Mouse (Mus musculus): ENCODE data around the gene Hdlbp.
"Not testable (repeated sequence)": the region's sequence is repeated elsewhere in the genome, so short reads cannot be mapped to it uniquely, and the experiment has no call there.

The Hdlbp gene

DNA sequence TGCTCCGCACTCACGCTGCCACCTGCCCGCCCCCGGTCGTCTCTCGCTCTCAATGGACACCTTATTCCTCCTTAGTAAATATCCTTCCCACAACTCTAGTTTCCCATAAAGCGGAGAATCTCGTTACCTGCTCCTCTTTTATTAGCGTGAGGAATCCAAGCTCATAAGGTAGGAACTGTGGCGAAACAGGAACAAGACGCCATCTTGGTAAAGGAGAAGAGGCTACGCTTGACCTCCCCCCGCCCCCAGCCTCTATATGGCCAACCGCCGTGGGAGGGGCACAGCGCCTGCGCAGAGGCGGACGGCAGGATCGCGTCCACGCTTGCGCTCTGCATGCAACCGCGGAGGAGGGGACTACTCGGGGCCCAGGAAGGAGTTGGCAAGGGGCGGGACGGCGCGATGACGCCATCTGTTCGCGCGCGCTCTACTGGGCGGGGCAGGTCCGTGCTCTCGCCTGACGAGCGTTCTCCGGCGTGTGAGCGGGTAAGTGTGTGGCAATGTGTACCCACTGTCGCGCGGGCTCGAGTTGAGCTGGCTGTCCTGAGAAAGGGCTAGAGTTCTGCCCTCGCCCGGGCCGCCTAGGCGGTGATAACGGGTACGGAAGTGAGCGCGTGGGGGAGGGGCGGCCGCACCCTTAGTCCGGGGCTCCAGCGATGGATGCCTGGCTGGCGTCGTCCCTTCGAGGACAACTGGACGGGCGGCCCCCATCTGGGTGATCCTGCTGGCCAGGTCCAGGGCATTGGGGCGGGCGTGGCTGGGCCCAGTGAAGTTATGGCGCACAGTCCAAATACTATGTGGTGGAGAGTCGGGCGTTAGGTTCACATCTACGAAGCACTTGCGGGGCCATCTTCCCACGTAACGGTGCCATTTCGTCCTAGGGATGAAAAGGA, at the start of gene Hdlbp:
Gene Hdlbp, minus strand, starts transcription at position 230 of the 890 bp plus-strand sequence.
- DNase-seq (ENCODE audit: low read depth, low spot score): peak; percentile 98

DNA sequence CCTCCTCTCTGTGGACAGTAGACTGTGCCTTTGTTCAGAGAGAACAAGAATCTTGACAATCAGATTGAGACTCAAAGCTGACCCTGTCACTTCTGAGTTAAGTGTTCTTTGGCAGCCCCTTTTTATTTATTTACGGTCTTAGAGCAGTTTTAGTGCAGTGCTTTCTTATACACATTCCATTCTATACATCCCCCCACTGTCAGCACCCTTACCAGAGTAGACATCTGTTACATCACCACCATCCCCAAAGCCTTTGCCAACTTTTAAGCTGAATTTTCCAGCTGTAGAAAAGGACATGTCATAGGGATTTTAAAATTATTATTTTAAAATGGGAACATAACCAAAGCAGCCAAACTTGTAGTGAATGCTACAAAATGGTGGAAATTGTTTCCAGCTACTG, 43.7 kb upstream of the Hdlbp start:
- DNase-seq (ENCODE audit: low read depth, low spot score): no peak

DNA sequence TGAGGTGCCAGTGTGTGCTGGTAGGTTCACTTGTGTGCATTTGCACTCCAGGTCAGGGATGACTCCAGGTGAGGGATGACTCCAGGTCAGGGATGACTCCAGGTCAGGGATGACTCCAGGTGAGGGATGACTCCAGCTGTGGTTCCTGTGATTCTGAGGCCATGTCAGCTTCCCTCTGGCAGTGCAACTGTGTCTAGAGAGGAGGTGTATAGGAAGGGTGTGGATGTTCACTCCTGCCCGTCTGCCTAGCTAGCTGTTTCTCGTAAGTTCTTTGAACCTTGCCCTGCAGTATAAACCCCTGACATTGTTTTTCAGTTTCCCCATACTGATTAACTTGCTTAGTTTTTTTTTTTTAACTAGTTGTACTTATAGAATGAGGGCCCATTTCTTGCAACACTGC, 42.9 kb upstream of the Hdlbp start:
- no peak for DNase-seq (ENCODE audit: low read depth, low spot score)

DNA sequence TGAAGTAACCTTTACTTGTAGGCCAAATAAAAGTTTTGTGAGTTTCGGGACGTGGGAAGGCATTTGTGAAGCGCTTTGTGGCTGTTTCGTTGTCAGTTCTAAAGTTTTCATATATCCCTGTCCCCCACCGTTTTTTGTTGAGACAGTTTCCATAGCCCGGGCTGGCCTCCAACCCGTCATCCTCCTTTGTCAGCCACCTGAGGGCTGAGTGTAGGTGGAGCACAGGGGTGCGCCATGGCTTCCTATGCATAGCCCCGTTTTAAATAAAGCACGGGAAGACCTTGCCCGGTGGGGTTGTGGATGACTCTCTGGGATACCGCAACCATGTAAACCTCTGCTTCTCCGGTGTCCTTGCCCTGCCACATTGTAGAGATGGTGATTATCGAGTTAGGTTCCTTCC, 34.6 kb upstream of the Hdlbp start:
- DNase-seq (ENCODE audit: low read depth, low spot score): no peak

DNA sequence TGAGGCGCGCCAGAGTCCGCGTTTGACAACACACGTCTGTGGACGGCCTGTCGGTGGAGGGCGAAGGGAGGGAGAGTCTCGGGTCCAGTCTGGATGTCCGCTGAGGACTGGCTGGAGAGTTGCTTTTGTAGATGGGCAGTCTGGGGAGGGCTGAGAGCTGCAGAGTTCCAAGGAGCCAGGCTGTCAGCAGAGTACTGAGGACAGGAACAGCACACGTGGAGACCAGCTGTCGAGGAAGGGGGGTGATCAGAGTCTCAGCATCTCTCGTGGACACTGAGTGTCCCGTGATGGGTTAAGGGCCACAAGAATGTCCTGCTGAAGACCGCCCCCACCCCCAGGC, 33.7 kb upstream of the Hdlbp start:
- DNase-seq (ENCODE audit: low read depth, low spot score): peak; percentile 9

DNA sequence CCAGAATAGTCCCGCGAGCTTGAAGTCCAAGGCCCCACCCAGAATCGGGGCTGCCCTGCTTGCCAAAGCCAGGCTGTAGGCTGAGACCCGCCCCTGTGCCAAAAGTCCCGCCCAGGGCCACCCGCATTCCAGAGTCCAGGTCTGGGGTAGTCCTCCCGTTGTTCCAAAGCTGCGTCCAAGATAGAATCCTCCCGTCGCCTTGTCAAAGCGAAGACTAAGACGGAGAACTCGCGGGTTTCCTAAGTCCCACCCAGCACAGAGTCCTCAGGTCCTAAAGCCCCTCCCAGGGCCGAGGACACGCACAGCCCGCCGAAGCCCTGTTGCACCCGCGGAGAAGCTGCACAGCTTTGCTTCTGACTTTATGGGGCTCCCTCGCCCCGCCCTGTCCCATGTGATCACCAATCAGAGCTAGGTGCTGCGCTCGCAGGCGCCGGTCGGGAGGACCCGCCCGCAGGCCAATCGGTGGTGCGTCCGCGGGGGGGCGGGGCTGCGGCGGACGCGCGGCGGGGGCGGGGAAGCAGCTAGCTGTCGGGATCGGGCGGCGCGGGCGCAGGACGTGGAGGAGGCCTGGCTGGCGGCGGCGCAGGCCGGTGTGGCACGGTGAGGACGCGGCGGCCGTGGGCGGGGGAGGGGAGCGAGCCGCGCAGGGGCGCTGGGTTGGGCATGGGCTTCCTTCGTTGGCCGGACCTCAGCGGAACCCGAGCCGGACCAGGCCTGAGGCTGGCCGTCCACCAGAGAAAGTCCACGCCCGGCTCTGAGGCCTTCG, 33.2 kb upstream of the Hdlbp start, which contains the start of gene Farp2:
Gene Farp2, plus strand, starts transcription at position 495 of the 766 bp plus-strand sequence.
- peak; percentile 78 for DNase-seq (ENCODE audit: low read depth, low spot score)

DNA sequence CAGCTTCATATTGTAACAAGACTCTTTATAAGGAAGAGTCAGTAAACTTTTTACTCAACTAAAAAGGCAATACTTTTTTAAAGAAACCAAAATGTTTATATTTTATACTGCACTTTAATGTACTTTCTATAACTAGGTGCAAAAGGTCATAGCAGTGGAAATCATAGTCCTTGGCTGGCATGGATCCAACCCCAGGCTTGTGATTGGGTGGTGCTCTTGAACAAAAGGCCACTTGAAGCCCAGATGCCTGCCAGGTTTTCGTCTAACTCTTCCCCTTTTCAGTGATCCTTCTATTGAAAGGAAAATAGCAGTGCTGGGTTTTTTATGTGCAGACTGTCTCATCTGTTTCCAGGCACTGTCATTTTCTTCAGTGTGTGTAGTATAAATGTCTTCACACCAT, 30.0 kb upstream of the Hdlbp start:
- not testable (repeated sequence) for DNase-seq (ENCODE audit: low read depth, low spot score)

DNA sequence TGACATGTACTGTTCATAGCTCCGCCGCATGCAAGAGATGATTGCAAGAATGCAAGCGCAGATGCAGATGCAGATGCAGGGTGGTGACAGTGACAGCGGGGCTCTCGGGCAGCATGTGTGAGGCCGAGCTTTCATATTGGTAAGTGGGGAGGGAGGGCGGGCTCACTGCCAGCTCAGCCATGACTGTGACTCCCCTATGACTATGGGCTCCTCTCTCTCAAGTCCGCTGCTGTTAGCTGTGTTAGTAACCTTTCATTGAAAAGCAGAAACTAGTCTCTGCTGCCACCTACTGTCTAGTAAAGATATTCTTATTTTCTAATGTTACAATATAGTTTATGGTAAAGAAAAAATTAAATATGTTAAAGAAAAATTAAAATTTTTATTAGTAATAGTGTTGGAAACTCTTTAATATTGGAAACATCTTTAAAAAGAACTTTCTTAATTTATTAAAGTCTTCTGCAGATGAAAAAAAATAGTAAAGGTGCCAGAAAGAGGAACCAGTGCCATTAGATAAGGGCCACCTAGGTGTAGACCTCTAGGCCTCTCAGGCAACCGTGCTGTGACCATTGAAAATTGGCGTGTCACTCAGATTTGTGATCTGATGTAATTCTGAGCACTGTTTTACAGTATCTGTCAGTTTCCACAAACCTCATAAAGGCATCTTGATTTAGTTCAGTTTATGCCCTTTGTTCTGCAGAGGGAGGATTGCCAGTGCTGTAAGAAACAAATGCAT, 28.5 kb upstream of the Hdlbp start:
- DNase-seq (ENCODE audit: low read depth, low spot score): peak; percentile 36

DNA sequence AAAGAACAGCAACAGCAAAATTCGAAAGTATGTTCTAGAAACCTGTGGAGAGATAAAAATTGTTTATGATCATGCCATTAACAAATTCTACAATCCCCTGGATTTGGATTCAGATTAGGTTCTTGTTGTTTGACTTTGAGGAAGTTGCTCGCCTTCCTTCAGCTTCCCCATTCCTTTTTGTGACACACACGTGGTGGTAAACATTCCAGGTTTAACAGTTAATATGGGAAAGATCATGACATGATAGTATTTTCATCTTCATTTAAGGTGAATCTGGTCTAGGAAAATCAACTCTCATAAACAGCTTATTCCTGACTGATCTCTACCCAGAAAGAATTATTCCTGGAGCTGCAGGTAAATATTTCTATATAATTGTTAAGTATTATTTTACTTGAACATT, 16.7 kb upstream of the Hdlbp start:
- DNase-seq (ENCODE audit: low read depth, low spot score): no peak

DNA sequence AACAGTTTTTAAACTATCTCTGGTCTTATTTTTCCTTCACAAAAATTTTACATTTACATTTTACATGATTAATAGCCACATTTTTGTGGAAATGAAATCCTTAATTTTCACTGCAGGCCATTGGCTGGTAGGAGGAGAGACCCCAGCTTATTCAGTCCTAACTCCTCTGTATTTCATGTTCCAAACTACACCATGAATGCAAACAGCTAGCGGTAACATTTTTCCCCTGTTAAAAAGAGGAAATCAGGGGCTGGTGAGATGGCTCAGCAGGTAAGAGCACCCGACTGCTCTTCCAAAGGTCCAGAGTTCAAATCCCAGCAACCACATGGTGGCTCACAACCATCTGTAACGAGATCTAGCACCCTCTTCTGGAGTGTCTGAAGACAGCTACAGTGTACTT, 7.7 kb upstream of the Hdlbp start:
- DNase-seq (ENCODE audit: low read depth, low spot score): not testable (repeated sequence)

DNA sequence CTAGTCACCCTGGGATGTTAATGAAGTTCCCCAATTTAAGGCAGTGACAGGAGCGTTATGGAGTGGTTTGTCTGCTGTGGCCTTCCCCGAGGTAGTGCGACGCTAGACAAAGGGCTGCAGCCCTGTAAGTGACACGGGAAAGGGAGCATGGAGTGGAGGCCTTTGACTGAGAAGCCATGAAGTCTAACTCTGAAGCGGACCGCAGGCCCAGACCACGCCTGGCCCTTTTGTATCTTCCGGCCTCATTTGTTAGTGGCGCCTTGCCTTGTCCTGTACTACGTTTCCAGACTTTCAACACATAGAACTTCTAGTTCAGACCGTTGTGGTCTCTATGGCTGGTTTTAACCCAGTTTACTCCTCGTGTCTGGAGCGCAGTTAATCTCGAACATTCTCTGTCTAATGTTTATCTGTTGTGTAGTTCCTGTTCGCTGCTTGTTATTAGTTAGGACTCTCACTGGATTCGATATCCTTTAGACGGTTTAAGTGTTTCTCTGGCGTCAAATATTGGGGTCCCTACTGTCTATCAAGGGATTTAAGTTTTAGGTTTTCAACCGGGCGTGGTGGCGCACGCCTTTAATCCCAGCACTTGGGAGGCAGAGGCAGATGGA, 965 bp upstream of the Hdlbp start:
- DNase-seq (ENCODE audit: low read depth, low spot score): no peak

DNA sequence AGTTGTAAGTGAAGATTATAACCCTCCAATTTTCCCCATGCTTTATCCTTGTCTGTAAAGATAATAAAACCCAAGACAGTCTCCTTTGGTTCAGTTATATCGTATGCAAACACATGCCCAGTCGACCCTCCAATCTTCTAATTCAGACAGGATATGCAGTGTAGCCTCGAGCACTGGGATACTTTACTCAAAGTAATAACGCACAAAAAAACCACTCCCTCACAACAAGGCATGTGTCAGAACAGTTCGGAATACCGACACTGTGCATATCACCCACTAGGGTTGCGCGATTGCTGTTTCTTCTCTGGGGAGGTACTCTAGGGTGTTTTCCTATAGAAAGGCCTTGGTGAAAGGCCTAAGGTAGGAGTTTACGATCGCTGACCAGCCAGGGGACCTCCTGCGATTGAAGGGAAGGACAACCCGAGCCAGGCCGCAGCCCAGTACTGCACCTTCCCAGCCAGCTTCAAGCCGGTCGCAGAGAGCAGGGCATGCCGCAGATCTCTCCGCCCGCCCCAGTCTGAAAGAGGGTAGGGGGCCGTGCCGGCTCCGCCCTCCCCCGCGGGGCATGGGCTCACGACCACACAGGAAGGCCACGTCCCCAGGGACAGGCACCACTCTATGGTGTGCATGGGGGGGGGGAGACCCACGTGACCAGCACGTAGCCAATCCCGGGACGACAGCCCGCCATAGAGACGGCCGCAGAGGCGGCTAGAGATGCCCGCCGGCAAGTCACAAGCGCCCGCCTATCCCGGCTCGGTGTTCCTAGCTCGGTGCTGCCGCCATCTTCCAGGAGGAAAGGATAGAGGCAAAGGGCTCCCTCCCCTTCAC, 643 bp downstream of the Hdlbp start:
- DNase-seq (ENCODE audit: low read depth, low spot score): peak; percentile 97

DNA sequence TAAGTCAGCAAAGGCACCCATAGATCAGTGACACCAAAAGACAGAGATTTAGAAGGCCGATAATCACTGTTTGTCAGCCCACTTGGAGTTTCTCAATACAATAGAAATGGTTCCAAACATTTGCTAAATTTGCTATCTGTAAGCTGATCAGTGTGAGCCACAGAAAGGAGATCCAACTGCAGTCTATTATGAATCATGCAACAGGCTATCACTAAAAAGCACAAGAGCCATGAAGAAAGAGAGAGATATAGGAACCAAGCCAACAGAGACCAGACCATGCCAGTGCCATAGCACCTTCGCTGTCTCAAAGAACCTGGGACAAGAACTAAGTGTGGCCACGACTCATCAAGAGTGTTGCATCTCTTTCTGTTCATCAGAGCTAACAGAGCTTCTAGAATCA, 2.9 kb downstream of the Hdlbp start:
- DNase-seq (ENCODE audit: low read depth, low spot score): no peak

DNA sequence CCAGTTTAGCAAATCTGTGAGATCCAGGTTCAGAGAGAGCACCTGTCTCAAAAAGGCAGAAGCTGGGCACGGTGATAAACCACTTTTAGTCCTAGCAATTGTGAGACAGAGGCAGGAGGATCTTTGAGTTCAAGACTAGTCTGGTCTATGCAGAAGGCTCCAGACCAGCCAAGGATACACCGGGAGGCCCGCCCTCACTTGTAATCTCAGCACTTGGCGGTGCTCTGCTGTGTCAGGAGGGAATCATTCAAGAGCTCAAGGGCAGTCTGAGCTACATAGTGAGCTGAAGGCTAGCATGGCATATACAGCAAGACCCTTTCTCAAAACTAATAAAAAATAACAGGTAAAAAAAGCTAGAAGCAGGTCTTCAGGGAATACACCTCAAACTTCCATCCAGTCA, 10.0 kb downstream of the Hdlbp start:
- DNase-seq (ENCODE audit: low read depth, low spot score): no peak

DNA sequence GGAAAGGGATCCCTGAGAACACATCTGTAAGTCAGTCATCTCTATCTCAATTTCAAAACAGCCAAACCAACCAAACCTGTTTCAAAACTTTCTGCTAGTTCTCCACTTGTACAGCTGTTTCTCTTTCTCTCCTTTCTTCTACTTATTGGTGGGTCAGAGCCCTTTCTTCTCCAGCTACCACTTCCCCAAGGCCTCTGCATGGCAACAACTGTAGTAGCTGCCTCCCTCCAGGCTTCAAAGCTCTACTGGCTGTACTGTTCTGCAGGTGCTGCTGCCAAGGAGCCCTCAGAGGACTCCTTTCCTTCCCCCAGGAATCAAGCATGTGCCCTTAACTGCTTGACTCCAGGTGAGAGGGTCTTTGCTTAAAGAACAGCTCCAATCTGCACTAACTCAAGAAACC, 12.9 kb downstream of the Hdlbp start:
- DNase-seq (ENCODE audit: low read depth, low spot score): no peak

DNA sequence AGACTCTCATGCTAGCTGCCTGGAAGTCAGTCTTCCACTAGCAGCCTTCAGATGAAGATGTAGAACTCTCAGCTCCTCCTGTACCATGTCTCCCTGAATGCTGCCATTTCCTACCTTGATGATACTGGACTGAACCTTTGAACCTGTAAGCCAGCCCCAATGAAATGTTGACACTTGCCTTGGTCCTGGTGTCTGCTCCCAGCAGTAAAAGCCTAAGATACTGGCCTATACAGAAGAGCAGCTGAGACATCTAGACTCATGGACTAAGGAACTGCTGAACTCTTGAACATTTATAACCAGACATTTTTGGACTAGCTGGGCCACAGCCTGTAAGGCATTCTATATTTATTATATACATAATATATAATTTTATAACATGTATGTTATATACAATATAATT, 13.5 kb downstream of the Hdlbp start:
- no peak for DNase-seq (ENCODE audit: low read depth, low spot score)

DNA sequence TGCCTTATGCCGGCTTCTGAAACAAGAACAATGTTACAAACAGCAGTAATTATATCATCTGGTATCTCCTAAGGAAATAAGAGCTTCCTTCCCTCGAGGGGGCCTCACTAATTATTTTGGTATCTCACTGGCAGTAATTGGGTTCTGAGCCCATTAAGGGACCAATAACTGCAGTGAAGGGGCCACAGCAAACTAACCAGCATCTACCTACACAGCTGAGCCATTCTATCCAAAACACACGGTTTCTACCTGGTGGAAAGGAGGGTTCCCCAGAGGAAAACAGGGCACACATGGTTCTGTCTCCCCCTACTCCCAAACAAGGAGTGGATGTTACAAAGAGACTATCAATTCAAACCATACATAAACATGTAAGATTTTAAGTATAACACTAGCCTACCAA, 19.5 kb downstream of the Hdlbp start:
- no peak for DNase-seq (ENCODE audit: low read depth, low spot score)

DNA sequence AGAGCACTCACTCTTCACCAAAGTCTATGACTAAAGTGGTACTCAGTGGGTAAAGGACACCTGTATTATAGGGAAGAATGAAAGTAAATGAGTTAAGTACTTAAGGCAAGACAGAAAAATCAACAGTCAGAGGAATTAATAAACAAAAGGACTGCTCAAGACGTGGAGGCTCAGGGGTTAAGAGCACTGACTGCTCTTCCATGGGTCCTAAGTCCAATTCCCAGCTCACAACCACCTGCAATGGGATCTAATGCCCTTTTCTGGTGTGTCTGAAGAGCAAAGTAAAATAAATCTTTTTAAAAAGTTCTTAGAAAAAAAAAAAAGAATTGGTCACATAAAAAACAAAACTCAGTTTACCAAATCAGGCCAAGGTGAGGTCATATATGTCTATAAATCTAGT, 20.3 kb downstream of the Hdlbp start:
- no peak for DNase-seq (ENCODE audit: low read depth, low spot score)

DNA sequence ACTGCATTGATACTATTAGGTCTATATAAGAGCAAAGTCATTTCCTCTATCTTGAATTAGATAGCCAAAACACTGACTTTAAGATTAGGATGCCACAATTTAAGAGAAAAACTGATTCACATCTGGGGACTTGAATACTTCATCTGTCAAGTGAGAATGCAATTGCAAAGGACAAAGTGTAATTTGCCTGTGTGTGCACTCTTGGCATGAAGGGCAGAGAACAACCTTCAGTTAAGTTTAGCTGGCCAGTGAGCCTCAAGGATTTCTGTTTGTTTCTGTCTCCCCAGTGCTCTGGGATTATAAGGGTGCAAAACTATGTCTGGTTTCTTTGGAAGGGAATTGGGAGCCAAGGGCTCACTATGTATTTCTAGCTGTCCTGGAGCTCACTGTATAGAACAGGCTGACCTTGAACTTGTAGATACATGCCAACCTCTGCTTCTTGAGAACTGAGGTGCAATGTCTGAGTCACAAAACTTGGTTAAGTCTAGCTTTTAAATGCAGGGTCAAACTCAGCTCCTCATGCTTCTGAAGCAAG, 24.8 kb downstream of the Hdlbp start:
- no peak for DNase-seq (ENCODE audit: low read depth, low spot score)

DNA sequence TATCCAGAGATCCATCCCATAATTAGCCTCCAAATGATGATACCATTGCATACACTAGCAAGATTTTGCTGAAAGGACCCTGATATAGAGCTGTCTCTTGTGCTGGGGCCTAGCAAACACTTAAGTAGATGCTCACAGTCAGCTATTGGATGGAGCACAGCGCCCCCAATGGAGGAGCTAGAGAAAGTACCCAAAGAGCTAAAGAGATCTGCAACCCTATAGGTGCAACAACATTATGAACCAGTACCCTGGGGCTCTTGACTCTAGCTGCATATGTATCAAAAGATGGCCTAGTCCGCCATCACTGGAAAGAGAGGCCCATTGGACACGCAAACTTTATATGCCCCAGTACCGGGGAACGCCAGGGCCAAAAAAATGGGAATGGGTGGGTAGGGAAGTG, 28.5 kb downstream of the Hdlbp start:
- not testable (repeated sequence) for DNase-seq (ENCODE audit: low read depth, low spot score)

DNA sequence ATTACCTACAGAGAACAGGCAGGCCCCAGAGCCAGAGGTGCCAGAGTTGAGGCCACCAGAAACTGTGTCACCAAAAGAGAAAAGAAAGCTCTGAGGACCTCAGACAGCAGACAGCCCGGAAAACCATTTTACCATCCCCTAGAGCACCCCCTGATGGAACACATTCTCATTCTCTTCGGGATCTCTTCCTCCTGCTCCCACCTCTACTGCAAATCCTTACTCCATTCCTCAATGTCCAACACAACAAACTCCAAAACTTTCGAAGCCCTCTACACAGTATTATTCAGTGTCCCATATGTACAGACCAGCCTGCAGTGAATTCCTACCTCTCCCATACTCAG, 32.8 kb downstream of the Hdlbp start:
- DNase-seq (ENCODE audit: low read depth, low spot score): no peak

Measured in telencephalon, adult 2 months (tissue).